Mouse (Mus musculus): Measurements from ENCODE around the gene Mc1r. TPM values are rescaled to one million over a fixed set of nuclear protein-coding genes. Genes with fewer than 3 reads are reported as not detected.

The Mc1r gene
- total RNA-seq, 2 experiments from 2014 or later = 0.09 TPM; not detected in 1

Other genes with a start within 250 kb of the Mc1r start
- gene Sult5a1, start 248.8 kb upstream of the Mc1r start, total RNA-seq (2021) = 1 to 10 TPM in 1 of 2 experiments, under 1 TPM in 1; 0.80 to 1.1 TPM
- under 1 TPM; 0.25 to 0.41 TPM for gene Dpep1, start 220.9 kb upstream of the Mc1r start, total RNA-seq (2021)
- 100 to 1,000 TPM; 120 to 143 TPM for gene Chmp1a, start 194.3 kb upstream of the Mc1r start, total RNA-seq (2021)
- gene Spata33, start 194.3 kb upstream of the Mc1r start, total RNA-seq (2021) = 1 to 10 TPM; 7.7 to 9.8 TPM
- 10 to 100 TPM; 70.3 to 80.8 TPM for gene Cdk10, start 182.3 kb upstream of the Mc1r start, total RNA-seq (2021)
- 10 to 100 TPM; 83.0 to 91.1 TPM for gene Spata2l, start 170.9 kb upstream of the Mc1r start, total RNA-seq (2021)
- 10 to 100 TPM; 23.5 to 26.1 TPM for gene Zfp276, start 152.9 kb upstream of the Mc1r start, total RNA-seq (2021)
- 10 to 100 TPM; 58.4 to 63.4 TPM for gene Vps9d1, start 152.8 kb upstream of the Mc1r start, total RNA-seq (2021)
- gene Fanca, start 88.5 kb upstream of the Mc1r start, total RNA-seq (2021) = 1 to 10 TPM; 2.5 to 4.7 TPM
- 10 to 100 TPM; 17.6 to 18.4 TPM for gene Spire2, start 74.4 kb upstream of the Mc1r start, total RNA-seq (2021)
- gene Tcf25, start 33.4 kb upstream of the Mc1r start, total RNA-seq (2021) = 100 to 1,000 TPM; 439 to 445 TPM
- gene Tubb3, start 4.3 kb downstream of the Mc1r start, total RNA-seq (2021) = 1,000 to 10,000 TPM; 1,031 to 1,094 TPM
- gene Def8, start 16.4 kb downstream of the Mc1r start, total RNA-seq (2021) = 10 to 100 TPM; 67.5 to 69.4 TPM
- gene Afg3l1, start 70.8 kb downstream of the Mc1r start, total RNA-seq (2021) = 10 to 100 TPM; 36.9 to 40.2 TPM
- 10 to 100 TPM; 13.2 to 16.3 TPM for gene Dbndd1, start 108.4 kb downstream of the Mc1r start, total RNA-seq (2021)
- 10 to 100 TPM; 39.9 to 43.0 TPM for gene Gas8, start 111.7 kb downstream of the Mc1r start, total RNA-seq (2021)
- gene Rhou, start 246.8 kb downstream of the Mc1r start, total RNA-seq (2021) = 10 to 100 TPM; 36.9 to 39.6 TPM